Mouse (Mus musculus): Measurements from ENCODE around the gene Zfp536. TPM values are rescaled to one million over a fixed set of nuclear protein-coding genes. Genes with fewer than 3 reads are reported as not detected.

Gene Zfp536
- polyA plus RNA-seq, 1 experiment from 2014 or later: 2.0 TPM

DNA sequence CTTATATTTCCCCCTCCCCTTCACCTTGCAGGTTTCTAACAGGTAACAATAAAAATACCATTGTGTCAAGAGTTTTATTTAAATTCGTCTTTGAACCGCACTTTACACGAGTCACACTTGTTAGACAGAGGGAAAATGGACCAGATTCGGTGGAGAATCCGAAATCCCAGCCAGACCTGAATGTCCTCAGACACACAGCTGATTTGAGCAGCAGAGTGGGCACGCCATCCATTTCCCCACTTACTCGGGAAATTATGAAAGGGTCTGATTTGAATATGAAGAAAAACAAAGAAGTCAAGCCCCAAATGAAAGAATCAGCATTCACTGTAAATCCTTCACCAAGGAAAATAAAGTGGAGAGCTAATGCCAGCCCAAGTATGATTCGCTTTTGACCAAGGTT is 208.1 kb downstream of the Zfp536 start:
- H3K27ac ChIP-seq: no peak overlapping the region
- no peak for DNase-seq (ENCODE audit: low spot score)
- H3K27me3 ChIP-seq (ENCODE audit: insufficient read depth, poor library complexity, severe bottlenecking): peaks cover 32% of the 10 kb centered on the region
- no peaks in the 10 kb centered on the region for H3K36me3 ChIP-seq
- WGBS: 82% methylated on average over 8 of the region's 8 CpGs
- H3K4me1 ChIP-seq: peaks cover 23% of the 10 kb centered on the region
- no peak overlapping the region for H3K4me3 ChIP-seq
- H3K9me3 ChIP-seq: no peaks in the 10 kb centered on the region

- peaks cover 23% of the 10 kb centered on the region for H3K4me1 ChIP-seq
- H3K36me3 ChIP-seq: no peaks in the 10 kb centered on the region
- no peak for DNase-seq (ENCODE audit: low spot score)
- H3K27me3 ChIP-seq (ENCODE audit: insufficient read depth, poor library complexity, severe bottlenecking): peaks cover 31% of the 10 kb centered on the region
- H3K4me3 ChIP-seq: no peak overlapping the region
- WGBS: 52% methylated on average over 10 of the region's 10 CpGs
- H3K27ac ChIP-seq: no peak overlapping the region
- no peaks in the 10 kb centered on the region for H3K9me3 ChIP-seq
Observed at GRCm38 (mm10) chr7:37564644-37565043, 208.8 kb downstream of the Zfp536 start.

DNA sequence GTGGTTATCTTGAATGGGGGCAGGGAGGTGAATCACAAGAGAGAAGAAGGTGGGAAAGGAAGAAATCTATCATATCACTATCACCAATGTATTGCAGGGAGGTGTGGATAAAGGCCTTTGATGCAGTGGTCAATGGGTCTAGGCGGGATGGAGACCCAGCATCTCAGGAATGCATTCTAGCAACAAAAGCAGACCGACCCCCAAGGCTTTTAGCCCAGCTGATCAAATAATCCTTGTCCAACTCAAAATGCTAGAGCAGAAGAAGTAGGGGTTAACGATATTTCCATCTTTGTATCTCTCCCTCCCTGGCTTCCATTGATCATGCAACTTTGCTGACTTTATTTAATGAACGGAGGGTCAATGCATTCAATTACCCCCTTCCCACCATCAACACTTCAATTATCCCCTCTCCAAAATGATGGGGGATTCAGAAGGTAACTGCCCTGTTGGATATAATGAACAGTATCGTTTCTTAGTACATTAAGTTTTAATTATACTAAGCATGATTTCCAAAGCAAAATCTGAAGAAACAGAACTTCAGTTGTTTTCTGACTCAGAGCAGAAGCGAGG is 209.5 kb downstream of the Zfp536 start:
- Histone ChIP-seq H3K4me3 (no peak overlapping the region), H3K27ac (no peak overlapping the region), H3K9me3 (no peaks in the 10 kb centered on the region), H3K36me3 (no peaks in the 10 kb centered on the region), H3K4me1 (peaks cover 21% of the 10 kb centered on the region), H3K27me3 (ENCODE audit: insufficient read depth, poor library complexity, severe bottlenecking) (peaks cover 26% of the 10 kb centered on the region)
- WGBS: 51% methylated on average over 6 of the region's 6 CpGs
- no peak for DNase-seq (ENCODE audit: low spot score)

GRCm38 (mm10) chr7:37563171-37563574 is 210.3 kb downstream of the Zfp536 start:
- 10% methylated on average over 8 of the region's 8 CpGs for WGBS
- Histone ChIP-seq H3K9me3 (no peaks in the 10 kb centered on the region), H3K4me1 (peaks cover 14% of the 10 kb centered on the region), H3K36me3 (no peaks in the 10 kb centered on the region), H3K27me3 (ENCODE audit: insufficient read depth, poor library complexity, severe bottlenecking) (peaks cover 22% of the 10 kb centered on the region), H3K27ac (no peak overlapping the region), H3K4me3 (peak overlapping the region; percentile 35; the same call in 1 of the 2 replicates)
- DNase-seq (ENCODE audit: low spot score): no peak

- Histone ChIP-seq H3K27ac (no peak overlapping the region), H3K9me3 (no peaks in the 10 kb centered on the region), H3K4me3 (no peak overlapping the region), H3K4me1 (peaks cover 11% of the 10 kb centered on the region), H3K36me3 (no peaks in the 10 kb centered on the region), H3K27me3 (ENCODE audit: insufficient read depth, poor library complexity, severe bottlenecking) (peaks cover 15% of the 10 kb centered on the region)
- WGBS: 71% methylated on average over 7 of the region's 7 CpGs
- DNase-seq (ENCODE audit: low spot score): no peak
Observed at GRCm38 (mm10) chr7:37562505-37562904, 210.9 kb downstream of the Zfp536 start.

DNA sequence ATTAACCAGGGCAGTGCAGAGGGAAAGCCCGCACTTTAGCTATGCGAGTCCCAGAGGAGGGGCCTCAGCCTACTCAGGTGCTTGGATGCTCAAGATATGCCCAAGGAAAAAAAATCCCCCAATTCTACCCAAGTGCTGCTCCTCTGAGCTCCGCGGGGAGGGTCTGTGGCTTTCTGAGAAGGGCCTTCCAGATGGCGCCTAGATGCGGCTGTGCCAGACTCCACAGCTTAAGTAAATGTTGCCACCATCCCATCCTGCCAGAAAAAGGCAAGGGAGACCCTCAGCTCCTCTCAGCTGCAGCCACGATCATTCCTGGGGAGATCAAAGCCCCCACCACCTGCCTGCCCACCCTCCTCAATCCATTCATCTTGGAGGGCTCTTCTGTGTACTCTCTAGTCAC is 212.9 kb downstream of the Zfp536 start:
- 76% methylated on average over 7 of the region's 7 CpGs for WGBS
- no peak for DNase-seq (ENCODE audit: low spot score)
- Histone ChIP-seq H3K4me3 (no peak overlapping the region), H3K4me1 (peaks cover 4% of the 10 kb centered on the region), H3K27me3 (ENCODE audit: insufficient read depth, poor library complexity, severe bottlenecking) (peaks cover 12% of the 10 kb centered on the region; the same call in 1 of the 2 replicates), H3K9me3 (no peaks in the 10 kb centered on the region), H3K36me3 (no peaks in the 10 kb centered on the region), H3K27ac (no peak overlapping the region)

DNA sequence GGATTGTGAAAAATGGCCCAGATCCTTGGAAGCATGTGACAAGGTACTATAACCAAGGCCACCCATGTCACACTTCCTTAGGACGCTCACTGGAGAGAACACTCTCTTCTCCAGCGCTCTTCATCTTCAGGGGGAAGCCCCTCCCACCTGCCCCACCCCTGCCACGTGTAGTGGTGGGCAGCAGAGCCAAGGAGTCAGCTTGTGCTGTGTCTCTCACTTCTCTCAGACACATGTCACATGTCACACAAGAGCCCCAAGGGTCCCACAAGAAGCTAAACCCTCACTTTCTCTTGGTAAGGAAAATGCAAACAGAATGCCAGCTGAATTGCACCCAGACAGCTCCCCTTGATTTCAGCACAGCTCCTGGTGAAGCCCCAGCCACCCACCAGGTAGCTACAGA is 213.6 kb downstream of the Zfp536 start:
- H3K4me3 ChIP-seq: no peak overlapping the region
- H3K27ac ChIP-seq: no peak overlapping the region
- peaks cover 4% of the 10 kb centered on the region for H3K4me1 ChIP-seq
- H3K9me3 ChIP-seq: no peaks in the 10 kb centered on the region
- H3K27me3 ChIP-seq (ENCODE audit: insufficient read depth, poor library complexity, severe bottlenecking): peaks cover 12% of the 10 kb centered on the region; the same call in 1 of the 2 replicates
- H3K36me3 ChIP-seq: no peaks in the 10 kb centered on the region
- no peak for DNase-seq (ENCODE audit: low spot score)
- WGBS: 36% methylated on average over 3 of the region's 3 CpGs

- H3K4me1 ChIP-seq: peaks cover 4% of the 10 kb centered on the region
- H3K9me3 ChIP-seq: no peaks in the 10 kb centered on the region
- no peak overlapping the region for H3K4me3 ChIP-seq
- H3K36me3 ChIP-seq: no peaks in the 10 kb centered on the region
- DNase-seq (ENCODE audit: low spot score): no peak
- WGBS: 84% methylated on average over 6 of the region's 6 CpGs
- H3K27ac ChIP-seq: no peak overlapping the region
- peaks cover 12% of the 10 kb centered on the region; the same call in 1 of the 2 replicates for H3K27me3 ChIP-seq (ENCODE audit: insufficient read depth, poor library complexity, severe bottlenecking)
Observed at GRCm38 (mm10) chr7:37559341-37559740, 214.1 kb downstream of the Zfp536 start.

GRCm38 (mm10) chr7:37556811-37557210 is 216.6 kb downstream of the Zfp536 start:
- H3K27me3 ChIP-seq (ENCODE audit: insufficient read depth, poor library complexity, severe bottlenecking): peaks cover 12% of the 10 kb centered on the region; the same call in 1 of the 2 replicates
- WGBS: 93% methylated on average over 1 of the region's 1 CpGs
- H3K4me1 ChIP-seq: no peaks in the 10 kb centered on the region
- no peak overlapping the region for H3K4me3 ChIP-seq
- no peaks in the 10 kb centered on the region for H3K36me3 ChIP-seq
- DNase-seq (ENCODE audit: low spot score): no peak
- H3K9me3 ChIP-seq: no peaks in the 10 kb centered on the region
- H3K27ac ChIP-seq: no peak overlapping the region

DNA sequence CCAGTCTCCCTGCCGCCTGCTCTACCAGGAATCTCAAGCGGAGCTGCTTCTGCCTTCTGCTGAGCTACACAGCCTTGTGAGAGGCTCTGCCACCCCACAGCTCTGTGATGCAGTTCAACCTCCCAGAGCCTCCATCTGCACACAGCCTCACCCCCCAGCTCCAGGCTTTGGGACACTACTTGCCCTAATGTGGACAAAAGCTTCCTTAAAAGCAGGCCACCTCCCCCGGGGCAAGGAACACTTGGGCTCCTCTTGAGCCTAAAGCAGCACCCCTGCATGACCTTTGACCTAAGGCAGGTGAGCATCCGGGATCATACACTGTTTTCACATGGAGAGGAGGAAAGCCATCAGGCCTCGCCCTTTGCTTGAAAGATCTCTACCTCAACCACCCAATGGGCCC is 219.0 kb downstream of the Zfp536 start:
- DNase-seq (ENCODE audit: low spot score): no peak
- Histone ChIP-seq H3K27ac (no peak overlapping the region), H3K4me3 (no peak overlapping the region), H3K9me3 (no peaks in the 10 kb centered on the region), H3K36me3 (no peaks in the 10 kb centered on the region), H3K27me3 (ENCODE audit: insufficient read depth, poor library complexity, severe bottlenecking) (peaks cover 5% of the 10 kb centered on the region; the same call in 1 of the 2 replicates), H3K4me1 (no peaks in the 10 kb centered on the region)
- WGBS: 65% methylated on average over 5 of the region's 5 CpGs

DNA sequence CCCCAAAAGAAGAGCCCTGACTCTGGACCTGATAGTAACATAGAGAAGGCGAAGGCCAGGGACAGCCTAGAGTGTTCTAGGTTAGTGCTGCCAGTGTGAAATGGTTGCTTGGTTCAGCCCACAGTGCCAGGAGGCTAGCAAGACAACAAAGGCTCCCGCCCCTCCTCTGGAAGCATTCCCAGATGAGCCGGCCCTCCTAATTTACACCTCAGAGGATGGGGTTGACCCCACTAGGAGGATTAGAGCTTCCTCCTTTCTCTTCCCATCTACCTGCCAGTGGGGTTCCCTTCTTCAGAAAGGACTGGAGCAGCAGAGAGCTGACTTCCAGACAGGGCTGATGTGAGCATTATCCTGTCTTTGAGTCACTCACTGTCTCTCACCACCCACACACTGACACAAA is 219.8 kb downstream of the Zfp536 start:
- WGBS: 35% methylated on average over 3 of the region's 3 CpGs
- no peak overlapping the region for H3K27ac ChIP-seq

DNA sequence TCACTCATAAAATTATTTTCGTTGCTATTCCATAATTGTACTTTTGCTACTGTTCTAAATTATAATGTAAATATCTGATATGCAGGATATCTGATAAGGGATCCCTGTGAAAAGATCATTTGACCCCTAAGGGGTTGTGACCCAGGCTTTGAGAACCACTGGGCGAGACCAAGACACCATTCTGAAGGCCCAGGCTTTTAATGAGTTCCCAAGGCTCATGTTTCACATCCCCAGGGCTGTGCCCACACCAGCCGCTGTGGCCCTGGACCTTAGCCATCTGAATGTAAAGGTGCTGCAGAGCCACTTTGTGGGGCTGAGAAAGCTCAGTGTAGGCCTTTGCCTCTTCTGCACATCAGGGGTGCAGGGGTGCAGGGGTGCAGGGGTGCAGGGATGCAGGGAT is 221.1 kb downstream of the Zfp536 start:
- 74% methylated on average over 3 of the region's 3 CpGs for WGBS
- no peak for DNase-seq (ENCODE audit: low spot score)

More for the DNA sequence above, 219.8 kb downstream of the Zfp536 start:
- no peaks in the 10 kb centered on the region for H3K9me3 ChIP-seq
- no peaks in the 10 kb centered on the region for H3K4me1 ChIP-seq
- no peak overlapping the region for H3K4me3 ChIP-seq
- H3K27me3 ChIP-seq (ENCODE audit: insufficient read depth, poor library complexity, severe bottlenecking): peaks cover under 1% of the 10 kb centered on the region; the same call in 1 of the 2 replicates
- no peaks in the 10 kb centered on the region for H3K36me3 ChIP-seq
- no peak for DNase-seq (ENCODE audit: low spot score)

DNA sequence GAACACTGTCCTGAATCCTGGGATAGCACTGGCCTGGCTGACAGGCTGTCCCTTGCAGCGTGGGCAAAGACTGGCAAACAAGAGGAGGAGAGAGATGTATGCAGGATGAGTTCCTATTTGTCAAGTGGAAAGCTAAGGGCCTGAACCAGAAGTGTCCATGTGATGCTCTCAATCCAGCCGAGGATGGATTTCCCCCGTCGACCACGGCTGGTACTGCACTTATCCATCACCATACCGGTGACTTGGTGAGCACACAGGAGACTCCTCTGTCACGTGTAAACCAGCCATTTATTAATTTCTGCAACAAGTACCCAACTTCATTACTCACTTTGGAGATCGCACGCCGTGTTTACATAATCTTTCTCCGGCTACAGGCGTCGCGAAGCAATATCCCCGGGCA is 224.6 kb downstream of the Zfp536 start:
- DNase-seq (ENCODE audit: low spot score): no peak
- WGBS: 65% methylated on average over 15 of the region's 15 CpGs
- H3K27ac ChIP-seq: no peak overlapping the region

More for the DNA sequence above, 221.1 kb downstream of the Zfp536 start:
- Histone ChIP-seq H3K27ac (no peak overlapping the region), H3K36me3 (no peaks in the 10 kb centered on the region), H3K4me3 (no peak overlapping the region), H3K9me3 (no peaks in the 10 kb centered on the region), H3K4me1 (no peaks in the 10 kb centered on the region), H3K27me3 (ENCODE audit: insufficient read depth, poor library complexity, severe bottlenecking) (no peaks in the 10 kb centered on the region; the same call in 1 of the 2 replicates)

GRCm38 (mm10) chr7:37544011-37544410 is 229.4 kb downstream of the Zfp536 start:
- no peaks in the 10 kb centered on the region for H3K9me3 ChIP-seq
- no peaks in the 10 kb centered on the region for H3K36me3 ChIP-seq
- no peak for DNase-seq (ENCODE audit: low spot score)
- 0 out of 2 replicates have a peak, but pooled peaks cover 6% of the 10 kb centered on the region for H3K4me1 ChIP-seq
- WGBS: 47% methylated on average over 6 of the region's 6 CpGs
- no peak overlapping the region for H3K27ac ChIP-seq
- no peaks in the 10 kb centered on the region for H3K27me3 ChIP-seq (ENCODE audit: insufficient read depth, poor library complexity, severe bottlenecking)
- H3K4me3 ChIP-seq: no peak overlapping the region

More for the DNA sequence above, 224.6 kb downstream of the Zfp536 start:
- H3K4me1 ChIP-seq: 0 out of 2 replicates have a peak, but pooled peaks cover 6% of the 10 kb centered on the region
- no peaks in the 10 kb centered on the region for H3K36me3 ChIP-seq
- no peaks in the 10 kb centered on the region for H3K27me3 ChIP-seq (ENCODE audit: insufficient read depth, poor library complexity, severe bottlenecking)
- H3K4me3 ChIP-seq: no peak overlapping the region
- no peaks in the 10 kb centered on the region for H3K9me3 ChIP-seq

Data from heart, embryonic 10.5 days (tissue).